Mouse (Mus musculus): ENCODE results near the gene Gm21970.

The Gm21970 gene

DNA sequence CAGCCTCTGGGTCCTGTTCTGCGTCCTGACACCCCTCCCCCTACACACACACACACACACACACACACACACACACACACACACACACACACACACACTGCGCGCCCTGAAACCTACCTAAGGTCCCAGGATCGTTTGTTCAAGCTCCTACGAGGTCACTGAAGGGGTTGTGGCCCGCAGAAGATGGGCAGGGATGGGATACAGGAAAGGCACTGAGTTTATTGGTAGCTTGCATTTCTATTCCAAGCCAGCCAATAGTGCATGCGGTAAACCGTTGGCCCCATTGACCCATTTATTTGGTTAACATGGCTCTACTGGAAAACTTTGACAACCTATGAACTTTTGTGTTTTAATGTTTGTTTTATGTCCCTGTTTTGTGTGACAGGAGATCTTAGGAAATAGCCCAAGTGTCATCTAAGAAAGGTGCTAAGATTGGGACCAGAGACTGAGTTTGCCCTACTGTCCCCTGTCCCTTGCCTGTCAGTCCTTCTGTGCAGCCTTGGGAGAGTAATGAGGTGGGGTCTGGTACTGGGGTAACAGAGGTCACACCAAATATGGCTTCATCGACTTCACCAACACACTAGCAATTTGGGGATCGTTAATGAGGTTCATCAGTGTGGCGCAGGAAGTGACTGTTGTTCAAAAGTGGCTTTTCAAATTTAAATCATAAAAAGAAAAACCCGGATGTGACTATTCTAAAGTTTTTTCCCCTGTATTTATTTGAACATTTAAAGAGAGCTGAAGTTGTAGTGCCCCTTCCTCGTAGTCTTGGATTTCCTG is 17.9 kb upstream of the Gm21970 start:
- no peak for DNase-seq

GRCm38 (mm10) chr16:91374253-91374634 is 17.3 kb upstream of the Gm21970 start:
- no peak for DNase-seq

DNA sequence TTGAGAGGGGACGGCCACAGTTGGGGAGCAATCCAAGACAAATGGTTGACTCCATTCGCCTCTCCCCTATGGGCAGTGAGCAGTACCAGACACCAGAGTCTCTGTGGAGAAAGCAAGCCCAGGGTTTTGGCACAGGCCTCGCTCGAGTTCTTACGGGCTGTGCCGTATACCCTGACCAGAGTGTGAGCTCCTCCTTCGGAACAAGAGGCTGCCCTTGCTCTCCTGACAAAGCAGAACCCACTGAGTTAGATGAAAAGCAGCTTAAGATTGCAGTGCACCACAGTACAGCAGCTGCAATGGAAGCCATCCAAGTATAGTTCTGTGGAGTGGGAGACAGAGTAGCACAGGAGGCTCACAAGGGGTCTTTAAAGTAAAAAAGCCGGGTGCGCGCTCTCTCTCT is 14.8 kb upstream of the Gm21970 start:
- no peak for DNase-seq

- no peak for DNase-seq
Measured at GRCm38 (mm10) chr16:91378431-91378986, 13.0 kb upstream of the Gm21970 start.

DNA sequence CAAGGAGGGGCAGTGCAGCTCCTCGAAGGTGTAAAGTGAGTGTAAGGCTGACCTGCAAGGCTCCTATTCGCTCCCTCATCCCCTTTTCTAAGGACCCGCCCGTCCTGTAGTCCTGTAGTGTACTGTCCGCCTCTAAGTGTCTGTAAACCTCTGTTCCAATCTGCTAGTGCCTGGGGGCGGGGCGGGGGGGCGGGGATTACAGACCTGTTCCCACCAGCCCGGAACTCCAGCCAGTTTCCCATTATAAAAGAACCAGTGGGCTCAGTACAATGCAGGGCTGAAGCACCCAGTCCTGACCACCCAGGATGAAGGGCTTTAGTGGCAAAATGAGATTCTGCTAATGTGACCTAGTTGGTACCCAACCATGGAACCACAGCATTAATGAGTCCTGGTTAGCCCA is 12.5 kb upstream of the Gm21970 start:
- no peak for DNase-seq

- no peak for DNase-seq
Measured at GRCm38 (mm10) chr16:91379412-91379811, 12.1 kb upstream of the Gm21970 start.

GRCm38 (mm10) chr16:91380151-91380550 is 11.4 kb upstream of the Gm21970 start:
- no peak for DNase-seq

- no peak for DNase-seq
Measured at GRCm38 (mm10) chr16:91381606-91382005, 9.9 kb upstream of the Gm21970 start.

DNA sequence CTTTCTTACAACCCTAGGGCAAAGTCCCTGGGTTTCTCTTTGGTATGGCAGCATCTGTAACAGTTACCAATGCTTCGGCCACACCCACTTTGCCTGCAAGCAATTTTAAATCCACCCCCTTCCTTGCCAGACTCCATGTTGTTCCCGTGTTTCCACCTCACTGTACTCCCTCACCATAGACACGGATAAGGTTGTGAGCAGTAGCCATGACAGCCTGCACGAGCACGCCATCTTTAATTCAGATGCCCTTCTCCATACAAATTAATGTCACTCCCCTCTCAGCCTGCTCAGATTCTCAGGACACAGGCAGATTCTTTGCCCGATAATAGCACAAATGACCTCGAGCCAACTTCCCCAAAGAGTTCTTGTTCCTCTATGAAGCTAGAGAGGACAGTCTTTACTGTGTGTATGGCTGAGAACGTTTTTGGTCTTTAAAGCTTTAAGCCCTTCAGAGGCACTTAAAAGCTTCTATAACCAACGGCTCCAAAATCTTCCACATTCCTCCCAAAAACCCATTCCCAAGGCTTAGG is 9.2 kb upstream of the Gm21970 start:
- DNase-seq, result no peak

DNA sequence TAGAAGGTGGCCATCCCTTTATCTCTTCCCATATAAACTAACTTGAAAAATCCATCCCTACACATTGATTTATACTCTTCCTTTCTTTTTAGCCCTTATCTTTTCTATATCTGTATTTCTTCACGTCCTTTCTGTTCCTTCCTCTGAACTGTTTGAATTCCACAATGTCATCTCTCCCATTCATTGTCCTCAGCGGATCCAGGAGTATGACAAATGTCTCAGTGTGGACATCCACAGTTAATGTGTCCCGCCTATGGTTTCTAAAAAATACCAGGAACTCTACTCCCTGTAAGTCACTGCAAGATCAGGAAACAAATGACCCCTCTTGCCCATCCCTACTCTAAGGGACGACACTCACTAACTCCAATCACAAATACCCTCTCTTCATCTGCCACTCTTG is 7.3 kb upstream of the Gm21970 start:
- DNase-seq, result no peak

- DNase-seq, result no peak
Measured at GRCm38 (mm10) chr16:91385621-91386020, 5.9 kb upstream of the Gm21970 start.

- no peak for DNase-seq
Measured at GRCm38 (mm10) chr16:91386419-91387120, 5.0 kb upstream of the Gm21970 start.

- no peak for DNase-seq
Measured at GRCm38 (mm10) chr16:91387121-91387486, 4.4 kb upstream of the Gm21970 start.

GRCm38 (mm10) chr16:91390100-91390499 is 1.4 kb upstream of the Gm21970 start:
- no peak for DNase-seq

DNA sequence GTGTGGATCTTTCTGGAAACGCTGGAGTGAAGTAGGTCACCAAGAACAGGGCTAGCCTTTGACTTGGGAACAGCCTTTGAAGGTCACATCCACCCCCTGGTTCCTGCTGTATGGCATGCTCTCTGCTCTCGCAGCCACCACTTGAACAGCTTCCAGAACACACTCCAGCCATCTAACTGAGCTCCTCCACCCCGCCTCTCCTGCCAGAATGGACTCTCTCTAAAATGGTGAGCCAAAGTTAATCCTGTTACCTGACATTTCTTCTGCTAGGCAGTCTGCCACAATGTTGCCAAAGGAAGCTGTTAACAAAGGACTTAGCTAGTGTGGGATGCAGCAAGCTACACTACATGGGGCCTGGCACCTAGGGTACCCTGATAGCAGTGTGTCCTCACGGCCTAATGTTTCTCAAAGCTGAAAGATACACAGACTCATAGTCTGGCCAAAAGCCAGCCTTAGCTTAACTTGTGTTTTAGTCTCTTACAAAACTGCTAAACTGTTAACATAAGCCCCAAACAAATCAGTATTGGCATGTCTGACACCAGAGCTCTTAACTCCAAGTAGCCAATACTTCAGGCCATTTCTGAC is 3.4 kb downstream of the Gm21970 start:
- no peak for DNase-seq

DNA sequence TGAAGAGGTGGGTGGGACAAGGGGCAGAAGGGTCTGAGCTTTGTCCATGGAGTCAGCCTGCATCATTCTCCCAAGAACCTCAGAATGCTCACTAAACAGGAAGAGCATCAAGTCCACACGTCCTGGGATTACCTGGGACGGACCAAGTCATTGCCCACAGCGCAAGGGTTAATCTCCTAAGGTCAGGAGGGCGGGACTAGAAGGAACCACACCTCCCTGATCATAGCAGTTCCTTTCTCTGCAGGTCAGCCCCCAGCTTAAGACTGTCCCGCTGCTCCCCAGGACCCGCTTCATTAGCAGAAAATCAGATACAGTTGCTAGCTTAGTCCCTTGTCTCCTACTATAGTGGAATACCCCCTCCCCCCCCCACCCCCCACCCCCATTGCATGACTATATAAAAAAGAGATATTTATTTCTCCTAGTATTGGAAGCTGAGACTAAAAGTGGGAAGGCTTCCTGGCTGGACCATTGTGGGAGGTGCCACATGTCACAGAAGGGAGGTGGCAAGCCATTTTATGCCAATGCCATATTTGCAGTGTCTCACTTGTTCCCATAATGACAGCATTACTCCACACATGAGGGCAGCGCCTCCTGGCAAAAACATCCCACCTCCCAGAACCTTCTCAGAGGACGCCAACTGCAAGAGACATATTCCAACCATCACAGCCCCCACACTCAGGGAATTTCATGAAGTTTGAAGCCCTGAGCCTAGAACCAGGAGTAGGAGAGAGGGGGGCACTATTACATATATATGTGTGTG is 4.3 kb downstream of the Gm21970 start:
- DNase-seq, result no peak

DNA sequence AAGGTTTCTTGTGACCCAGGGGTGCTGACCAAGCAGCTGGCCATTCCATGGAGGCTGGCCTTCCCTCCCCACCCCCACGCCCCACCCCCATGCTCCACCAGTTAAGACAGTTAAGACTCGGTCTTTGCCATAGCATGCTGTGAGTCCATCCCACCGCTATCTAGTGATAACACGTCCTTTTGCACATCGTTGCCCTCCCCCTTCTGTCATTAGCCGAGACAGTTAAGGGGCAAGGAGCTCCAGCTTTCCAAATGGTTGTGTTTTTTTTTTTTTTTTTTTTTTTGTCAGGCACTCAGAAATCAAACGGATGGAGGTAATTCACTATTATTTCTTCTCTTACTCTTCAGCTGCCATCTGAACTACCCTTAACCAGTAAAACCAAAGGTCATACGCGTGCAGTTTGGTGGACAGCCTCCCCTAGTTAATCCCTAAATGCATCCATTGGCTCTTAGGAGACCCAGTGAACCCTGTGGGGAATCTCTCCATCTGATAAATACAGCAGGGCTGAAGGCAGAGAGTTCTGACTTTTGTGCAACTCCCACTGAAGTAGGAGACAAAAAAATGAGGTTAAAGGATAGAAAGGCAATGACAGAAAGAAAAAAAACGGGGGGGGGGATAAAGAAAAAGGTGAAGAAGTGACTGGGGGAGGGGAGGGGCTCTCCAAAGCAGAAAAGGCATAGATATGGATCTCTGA is 5.5 kb downstream of the Gm21970 start:
- DNase-seq, result no peak

DNA sequence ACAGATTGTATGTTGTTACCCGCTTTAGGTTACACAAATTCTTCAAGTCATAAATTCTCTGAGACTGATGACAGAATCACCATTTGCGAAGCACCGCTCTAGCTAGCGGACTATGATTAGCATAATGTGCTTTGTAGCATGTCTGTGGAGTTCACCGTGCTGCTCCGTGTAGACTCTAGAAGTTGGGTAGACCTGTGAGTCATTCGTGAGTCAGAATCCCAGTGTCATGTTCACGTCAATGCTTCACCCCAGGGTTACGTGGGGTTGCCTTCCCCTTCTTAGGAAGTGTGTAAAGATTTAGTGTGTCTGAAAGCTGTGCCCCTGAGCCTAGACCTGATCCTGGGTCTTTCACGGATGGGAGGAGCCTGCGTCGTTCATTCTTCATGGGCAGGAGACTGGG is 6.5 kb downstream of the Gm21970 start:
- DNase-seq, result no peak

GRCm38 (mm10) chr16:91398944-91399343 is 7.4 kb downstream of the Gm21970 start:
- no peak for DNase-seq

- no peak for DNase-seq
Measured at GRCm38 (mm10) chr16:91401569-91402165, 10.1 kb downstream of the Gm21970 start.

GRCm38 (mm10) chr16:91403784-91404183 is 12.3 kb downstream of the Gm21970 start:
- no peak for DNase-seq

GRCm38 (mm10) chr16:91404187-91404586 is 12.7 kb downstream of the Gm21970 start:
- DNase-seq, result no peak
